Mouse (Mus musculus): ENCODE measurements around the gene Fdxacb1.

GRCm38 (mm10) chr9:50753947-50754346, 14.1 kb upstream of the Fdxacb1 start:
- TF ChIP-seq E2F4 (IDR thresholded peaks at IDR 0.05; ENCODE audit: insufficient read depth): no peak
- TF ChIP-seq USF1 (IDR thresholded peaks at IDR 0.05; ENCODE audit: low read depth): no peak
- TF ChIP-seq TCF12 (IDR thresholded peaks at IDR 0.05; ENCODE audit: insufficient read depth, poor library complexity, severe bottlenecking): no peak
- TF ChIP-seq POLR2A (IDR thresholded peaks at IDR 0.05; ENCODE audit: insufficient read length, low read depth): no peak
- no peak for TF ChIP-seq MAX (IDR thresholded peaks at IDR 0.05; ENCODE audit: low read depth)
- no peak for TF ChIP-seq POLR2AphosphoS2 (IDR thresholded peaks at IDR 0.05; ENCODE audit: insufficient read length, low read depth)
- no peak for TF ChIP-seq MYOG (IDR thresholded peaks at IDR 0.05; ENCODE audit: control insufficient read depth in 1 of 3, insufficient read depth in 1 of 3, insufficient read length in 2 of 3, low read depth in 2 of 3)
- TF ChIP-seq SRF (IDR thresholded peaks at IDR 0.05; ENCODE audit: control insufficient read depth, insufficient read length, low read depth): no peak
- no peak for TF ChIP-seq CEBPB (IDR thresholded peaks at IDR 0.05; ENCODE audit: insufficient read depth, poor library complexity, severe bottlenecking)

Data from myocyte (in vitro differentiated cells).